Mouse (Mus musculus): ENCODE measurements around the gene Rapgef3. TPM values are rescaled to one million over a fixed set of nuclear protein-coding genes. Genes with fewer than 3 reads are reported as not detected.

Gene Rapgef3
- polyA plus RNA-seq (2012; rRNA removed; ENCODE audit: low replicate concordance), result 48.5 and 122 TPM in 2 replicates

GRCm38 (mm10) chr15:97767280-97768186 is at the start of gene Rapgef3:
Rapgef3 (minus strand) TSS chr15:97767972.

GRCm38 (mm10) chr15:97778311-97779098 is 10.7 kb upstream of the Rapgef3 start, which contains the start of gene Slc48a1:
Slc48a1 (plus strand) TSS chr15:97778520.

GRCm38 (mm10) chr15:97731111-97731510 is 36.7 kb downstream of the Rapgef3 start, which contains the start of gene Endou:
Endou (minus strand) TSS chr15:97731339.

GRCm38 (mm10) chr15:97705211-97706050 is 62.3 kb downstream of the Rapgef3 start, which contains the start of gene Rpap3:
Rpap3 (minus strand) TSS chr15:97705825.

Other genes starting within 250 kb of the Rapgef3 start
- 6.7 and 7.0 TPM in 2 replicates for gene Rpap3, start 62.1 kb downstream of the Rapgef3 start, polyA plus RNA-seq (2012; rRNA removed; ENCODE audit: low replicate concordance)
- gene Endou, start 36.6 kb downstream of the Rapgef3 start, polyA plus RNA-seq (2012; rRNA removed; ENCODE audit: low replicate concordance), result 1.3 and 4.8 TPM in 2 replicates
- gene Slc48a1, start 10.5 kb upstream of the Rapgef3 start, polyA plus RNA-seq (2012; rRNA removed; ENCODE audit: low replicate concordance), result 142 and 306 TPM in 2 replicates
- gene Hdac7, start 76.5 kb upstream of the Rapgef3 start, polyA plus RNA-seq (2012; rRNA removed; ENCODE audit: low replicate concordance), result 103 and 128 TPM in 2 replicates
- gene Vdr, start 142.7 kb upstream of the Rapgef3 start, polyA plus RNA-seq (2012; rRNA removed; ENCODE audit: low replicate concordance), result 0.63 and 2.0 TPM in 2 replicates
- 67.8 and 95.8 TPM in 2 replicates for gene Tmem106c, start 196.2 kb upstream of the Rapgef3 start, polyA plus RNA-seq (2012; rRNA removed; ENCODE audit: low replicate concordance)
- 0.03 TPM in 1 of 2 replicates, not detected in the other for gene Col2a1, start 236.7 kb upstream of the Rapgef3 start, polyA plus RNA-seq (2012; rRNA removed; ENCODE audit: low replicate concordance)